Mouse (Mus musculus): Measurements from ENCODE around the gene Rhbdf2.
"Not testable (repeated sequence)": the region's sequence is repeated elsewhere in the genome, so short reads cannot be mapped to it uniquely, and the experiment has no call there.

Gene Rhbdf2

GRCm38 (mm10) chr11:116616438-116617118, 10.2 kb downstream of the Rhbdf2 start:
- H3K4me3 ChIP-seq (replicated peaks; ENCODE audit: low read length): peak overlapping the region; percentile 11; the same call in 1 of the 2 replicates
- no peaks in the 10 kb centered on the region for H3K9me3 ChIP-seq (ENCODE audit: low read length)
- no peak for TF ChIP-seq CTCF (conservative IDR thresholded peaks at IDR 0.05; ENCODE audit: low read length)
- no peak for TF ChIP-seq POU5F1 (IDR thresholded peaks at IDR 0.05; ENCODE audit: borderline replicate concordance, low read length)
- no peak for TF ChIP-seq NANOG (IDR thresholded peaks at IDR 0.05; ENCODE audit: borderline replicate concordance, low read length)
- peaks cover 23% of the 10 kb centered on the region for H3K36me3 ChIP-seq (ENCODE audit: insufficient read depth, low read length)
- peaks cover 97% of the 10 kb centered on the region for H3K4me1 ChIP-seq (replicated peaks; ENCODE audit: low read depth, low read length)
- no peaks in the 10 kb centered on the region for H3K27me3 ChIP-seq (ENCODE audit: insufficient read depth, low read length)

- H3K4me1 ChIP-seq (replicated peaks; ENCODE audit: low read depth, low read length): peaks cover 96% of the 10 kb centered on the region
- no peaks in the 10 kb centered on the region for H3K9me3 ChIP-seq (ENCODE audit: low read length)
- H3K27me3 ChIP-seq (ENCODE audit: insufficient read depth, low read length): no peaks in the 10 kb centered on the region
- no peak for TF ChIP-seq NANOG (IDR thresholded peaks at IDR 0.05; ENCODE audit: borderline replicate concordance, low read length)
- TF ChIP-seq POU5F1 (IDR thresholded peaks at IDR 0.05; ENCODE audit: borderline replicate concordance, low read length): no peak
- H3K36me3 ChIP-seq (ENCODE audit: insufficient read depth, low read length): peaks cover 16% of the 10 kb centered on the region
- H3K4me3 ChIP-seq (replicated peaks; ENCODE audit: low read length): peak overlapping the region; percentile 61
Observed at GRCm38 (mm10) chr11:116615735-116616437, 10.9 kb downstream of the Rhbdf2 start.

GRCm38 (mm10) chr11:116613234-116613633, 13.6 kb downstream of the Rhbdf2 start:
- TF ChIP-seq CTCF (conservative IDR thresholded peaks at IDR 0.05; ENCODE audit: low read length) (no peak), POU5F1 (IDR thresholded peaks at IDR 0.05; ENCODE audit: borderline replicate concordance, low read length) (no peak), NANOG (IDR thresholded peaks at IDR 0.05; ENCODE audit: borderline replicate concordance, low read length) (no peak)
- H3K4me3 ChIP-seq (replicated peaks; ENCODE audit: low read length): no peak overlapping the region
- H3K27me3 ChIP-seq (ENCODE audit: insufficient read depth, low read length): no peaks in the 10 kb centered on the region
- peaks cover 94% of the 10 kb centered on the region for H3K4me1 ChIP-seq (replicated peaks; ENCODE audit: low read depth, low read length)
- no peaks in the 10 kb centered on the region for H3K9me3 ChIP-seq (ENCODE audit: low read length)
- H3K36me3 ChIP-seq (ENCODE audit: insufficient read depth, low read length): peaks cover 29% of the 10 kb centered on the region

GRCm38 (mm10) chr11:116612554-116612953, 14.3 kb downstream of the Rhbdf2 start:
- Histone ChIP-seq H3K9me3 (ENCODE audit: low read length) (no peaks in the 10 kb centered on the region), H3K4me1 (replicated peaks; ENCODE audit: low read depth, low read length) (peaks cover 94% of the 10 kb centered on the region), H3K36me3 (ENCODE audit: insufficient read depth, low read length) (peaks cover 36% of the 10 kb centered on the region), H3K4me3 (replicated peaks; ENCODE audit: low read length) (no peak overlapping the region), H3K27me3 (ENCODE audit: insufficient read depth, low read length) (no peaks in the 10 kb centered on the region)
- no peak for TF ChIP-seq NANOG (IDR thresholded peaks at IDR 0.05; ENCODE audit: borderline replicate concordance, low read length)

- H3K4me3 ChIP-seq (replicated peaks; ENCODE audit: low read length): no peak overlapping the region
- no peaks in the 10 kb centered on the region for H3K9me3 ChIP-seq (ENCODE audit: low read length)
- no peak for TF ChIP-seq CTCF (conservative IDR thresholded peaks at IDR 0.05; ENCODE audit: low read length)
- TF ChIP-seq NANOG (IDR thresholded peaks at IDR 0.05; ENCODE audit: borderline replicate concordance, low read length): no peak
- TF ChIP-seq POU5F1 (IDR thresholded peaks at IDR 0.05; ENCODE audit: borderline replicate concordance, low read length): no peak
- H3K36me3 ChIP-seq (ENCODE audit: insufficient read depth, low read length): peaks cover 40% of the 10 kb centered on the region
- H3K4me1 ChIP-seq (replicated peaks; ENCODE audit: low read depth, low read length): peaks cover 93% of the 10 kb centered on the region
- H3K27me3 ChIP-seq (ENCODE audit: insufficient read depth, low read length): no peaks in the 10 kb centered on the region
Observed at GRCm38 (mm10) chr11:116611883-116612282, 14.9 kb downstream of the Rhbdf2 start.

- H3K4me3 ChIP-seq (replicated peaks; ENCODE audit: low read length); H3K9me3 ChIP-seq (ENCODE audit: low read length); H3K27me3 ChIP-seq (ENCODE audit: insufficient read depth, low read length): not testable (repeated sequence)
- Histone ChIP-seq H3K36me3 (ENCODE audit: insufficient read depth, low read length) (peaks cover 47% of the 10 kb centered on the region), H3K4me1 (replicated peaks; ENCODE audit: low read depth, low read length) (peaks cover 93% of the 10 kb centered on the region)
Observed at GRCm38 (mm10) chr11:116611168-116611567, 15.7 kb downstream of the Rhbdf2 start.

GRCm38 (mm10) chr11:116609965-116610630, 16.7 kb downstream of the Rhbdf2 start:
- H3K36me3 ChIP-seq (ENCODE audit: insufficient read depth, low read length): peaks cover 56% of the 10 kb centered on the region
- no peaks in the 10 kb centered on the region for H3K27me3 ChIP-seq (ENCODE audit: insufficient read depth, low read length)
- TF ChIP-seq NANOG (IDR thresholded peaks at IDR 0.05; ENCODE audit: borderline replicate concordance, low read length) (no peak), POU5F1 (IDR thresholded peaks at IDR 0.05; ENCODE audit: borderline replicate concordance, low read length) (no peak), CTCF (conservative IDR thresholded peaks at IDR 0.05; ENCODE audit: low read length) (no peak)
- peak overlapping the region; percentile 37 for H3K4me3 ChIP-seq (replicated peaks; ENCODE audit: low read length)
- H3K4me1 ChIP-seq (replicated peaks; ENCODE audit: low read depth, low read length): peaks cover 94% of the 10 kb centered on the region
- H3K9me3 ChIP-seq (ENCODE audit: low read length): no peaks in the 10 kb centered on the region

GRCm38 (mm10) chr11:116607717-116608116, 19.1 kb downstream of the Rhbdf2 start:
- Histone ChIP-seq H3K36me3 (ENCODE audit: insufficient read depth, low read length) (peaks cover 69% of the 10 kb centered on the region), H3K27me3 (ENCODE audit: insufficient read depth, low read length) (no peaks in the 10 kb centered on the region), H3K9me3 (ENCODE audit: low read length) (no peaks in the 10 kb centered on the region), H3K4me3 (replicated peaks; ENCODE audit: low read length) (no peak overlapping the region), H3K4me1 (replicated peaks; ENCODE audit: low read depth, low read length) (peaks cover 96% of the 10 kb centered on the region)
- TF ChIP-seq POU5F1 (IDR thresholded peaks at IDR 0.05; ENCODE audit: borderline replicate concordance, low read length): no peak
- TF ChIP-seq CTCF (conservative IDR thresholded peaks at IDR 0.05; ENCODE audit: low read length): no peak
- TF ChIP-seq NANOG (IDR thresholded peaks at IDR 0.05; ENCODE audit: borderline replicate concordance, low read length): no peak
